Mouse (Mus musculus) ES-Bruce4 (cell line): ENCODE measurements around the gene Prkch. TPM values are rescaled to one million over a fixed set of nuclear protein-coding genes. Genes with fewer than 3 reads are reported as not detected.

ENCODE experiments used
- H3K27ac ChIP-seq: 2 replicates; pipeline ENCODE4 v1.5.1; 2012; ENCODE audit warnings: low read length, inconsistent platforms; ENCODE audit not compliant: insufficient read depth
- H3K27me3 ChIP-seq: 2 replicates; pipeline ENCODE4 v1.6.1; 2012; ENCODE audit warnings: mild to moderate bottlenecking, low read length, inconsistent platforms; ENCODE audit not compliant: control insufficient read depth, poor library complexity, insufficient read depth, severe bottlenecking
- H3K36me3 ChIP-seq: 2 replicates; pipeline ENCODE4 v1.6.1; 2012; ENCODE audit warnings: inconsistent platforms, mild to moderate bottlenecking, low read length, moderate library complexity; ENCODE audit not compliant: control insufficient read depth, poor library complexity, insufficient read depth, severe bottlenecking
- H3K4me1 ChIP-seq: one replicate; pipeline ENCODE4 v1.8.1; 2011; ENCODE audit warnings: low read length; ENCODE audit not compliant: control insufficient read depth, insufficient read depth
- H3K4me3 ChIP-seq: 2 replicates; pipeline ENCODE4 v1.5.1; 2011; ENCODE audit warnings: low read depth, mild to moderate bottlenecking, low read length
- H3K9ac ChIP-seq: 2 replicates; pipeline ENCODE4 v1.6.1; 2012; ENCODE audit warnings: low read depth, mild to moderate bottlenecking, inconsistent platforms; ENCODE audit not compliant: poor library complexity, severe bottlenecking
- H3K9me3 ChIP-seq: replicated peaks from 2 replicates; pipeline ENCODE4 v1.6.1; 2012; ENCODE audit warnings: mild to moderate bottlenecking, low read length, inconsistent platforms; ENCODE audit not compliant: control insufficient read depth, poor library complexity, insufficient read depth, severe bottlenecking
- CTCF ChIP-seq: IDR thresholded peaks from one replicate; pipeline ENCODE4 v1.8.1; 2011; ENCODE audit warnings: low read depth, low read length
- EP300 ChIP-seq: IDR thresholded peaks from 2 replicates; pipeline ENCODE4 v1.6.1; 2011; ENCODE audit warnings: low read depth, low read length; ENCODE audit not compliant: insufficient read depth
- POLR2A ChIP-seq: IDR thresholded peaks from one replicate; pipeline ENCODE4 v1.8.1; 2011; ENCODE audit warnings: low read length; ENCODE audit not compliant: insufficient read depth
- polyA plus RNA-seq: library from polyadenylated mRNA; stranded (reverse); fragments of >200 nt; gene quantifications from 2 replicates; pipeline ENCODE4 v1.2.4, GENCODE M21; 2011; ENCODE audit warnings: low read depth; ENCODE audit not compliant: missing spikeins, insufficient read depth, insufficient read length

The Prkch gene
- polyA plus RNA-seq, 1 experiment, result 1.8 TPM

GRCm38 (mm10) chr12:73736931-73737330, 152.3 kb downstream of the Prkch start:
- Histone ChIP-seq H3K27me3 (no peaks in the 10 kb centered on the region), H3K9me3 (no peaks in the 10 kb centered on the region), H3K27ac (no peak overlapping the region), H3K9ac (no peak overlapping the region), H3K36me3 (no peaks in the 10 kb centered on the region), H3K4me3 (no peak overlapping the region), H3K4me1 (no peaks in the 10 kb centered on the region)
- TF ChIP-seq EP300, result no peak
- no peak for TF ChIP-seq CTCF
- TF ChIP-seq POLR2A, result no peak

- Histone ChIP-seq H3K9me3 (no peaks in the 10 kb centered on the region), H3K27ac (no peak overlapping the region), H3K27me3 (no peaks in the 10 kb centered on the region), H3K4me1 (no peaks in the 10 kb centered on the region), H3K9ac (no peak overlapping the region), H3K36me3 (no peaks in the 10 kb centered on the region), H3K4me3 (no peak overlapping the region)
- no peak for TF ChIP-seq CTCF
- no peak for TF ChIP-seq POLR2A
- no peak for TF ChIP-seq EP300
Measured at GRCm38 (mm10) chr12:73739611-73740219, 155.1 kb downstream of the Prkch start.

GRCm38 (mm10) chr12:73742577-73742976, 158.0 kb downstream of the Prkch start:
- no peaks in the 10 kb centered on the region for H3K4me1 ChIP-seq
- H3K9me3 ChIP-seq, result no peaks in the 10 kb centered on the region
- H3K27ac ChIP-seq, result no peak overlapping the region
- H3K4me3 ChIP-seq, result no peak overlapping the region
- no peak overlapping the region for H3K9ac ChIP-seq
- no peak for TF ChIP-seq CTCF
- no peak for TF ChIP-seq EP300
- no peak for TF ChIP-seq POLR2A
- H3K27me3 ChIP-seq, result no peaks in the 10 kb centered on the region
- no peaks in the 10 kb centered on the region for H3K36me3 ChIP-seq

GRCm38 (mm10) chr12:73743087-73743486, 158.5 kb downstream of the Prkch start:
- no peaks in the 10 kb centered on the region for H3K36me3 ChIP-seq
- no peak overlapping the region for H3K27ac ChIP-seq
- H3K27me3 ChIP-seq, result no peaks in the 10 kb centered on the region
- H3K4me1 ChIP-seq, result no peaks in the 10 kb centered on the region
- no peak overlapping the region for H3K9ac ChIP-seq
- TF ChIP-seq POLR2A (no peak), CTCF (no peak), EP300 (no peak)
- H3K4me3 ChIP-seq, result no peak overlapping the region
- no peaks in the 10 kb centered on the region for H3K9me3 ChIP-seq

GRCm38 (mm10) chr12:73746072-73746471, 161.5 kb downstream of the Prkch start:
- TF ChIP-seq POLR2A, result no peak
- TF ChIP-seq EP300, result no peak
- TF ChIP-seq CTCF, result no peak
- H3K9me3 ChIP-seq, result no peaks in the 10 kb centered on the region
- no peaks in the 10 kb centered on the region for H3K36me3 ChIP-seq
- no peaks in the 10 kb centered on the region for H3K27me3 ChIP-seq
- no peak overlapping the region for H3K4me3 ChIP-seq
- no peaks in the 10 kb centered on the region for H3K4me1 ChIP-seq
- H3K9ac ChIP-seq, result no peak overlapping the region
- no peak overlapping the region for H3K27ac ChIP-seq

- Histone ChIP-seq H3K36me3 (no peaks in the 10 kb centered on the region), H3K9me3 (no peaks in the 10 kb centered on the region), H3K4me3 (no peak overlapping the region), H3K4me1 (no peaks in the 10 kb centered on the region), H3K27ac (no peak overlapping the region), H3K9ac (no peak overlapping the region), H3K27me3 (no peaks in the 10 kb centered on the region)
- TF ChIP-seq CTCF (no peak), EP300 (no peak), POLR2A (no peak)
Measured at GRCm38 (mm10) chr12:73748373-73748772, 163.8 kb downstream of the Prkch start.
